Mouse (Mus musculus) activated CD4-positive, CD25-positive, alpha-beta regulatory T cell (primary cell): Measurements from ENCODE around the gene Ccdc122. TPM values are rescaled to one million over a fixed set of nuclear protein-coding genes. Genes with fewer than 3 reads are reported as not detected.

Experiments used
- polyA plus RNA-seq, 2 experiments: library from polyadenylated mRNA; unstranded; fragments of 100-300 nt; shearing (Covaris generic); gene quantifications; one replicate each; pipeline ENCODE4 v1.2.1; 2017

The Ccdc122 gene
- polyA plus RNA-seq = 1 to 10 TPM in 1 of 2 experiments, under 1 TPM in 1; 0.82 to 3.8 TPM

DNA sequence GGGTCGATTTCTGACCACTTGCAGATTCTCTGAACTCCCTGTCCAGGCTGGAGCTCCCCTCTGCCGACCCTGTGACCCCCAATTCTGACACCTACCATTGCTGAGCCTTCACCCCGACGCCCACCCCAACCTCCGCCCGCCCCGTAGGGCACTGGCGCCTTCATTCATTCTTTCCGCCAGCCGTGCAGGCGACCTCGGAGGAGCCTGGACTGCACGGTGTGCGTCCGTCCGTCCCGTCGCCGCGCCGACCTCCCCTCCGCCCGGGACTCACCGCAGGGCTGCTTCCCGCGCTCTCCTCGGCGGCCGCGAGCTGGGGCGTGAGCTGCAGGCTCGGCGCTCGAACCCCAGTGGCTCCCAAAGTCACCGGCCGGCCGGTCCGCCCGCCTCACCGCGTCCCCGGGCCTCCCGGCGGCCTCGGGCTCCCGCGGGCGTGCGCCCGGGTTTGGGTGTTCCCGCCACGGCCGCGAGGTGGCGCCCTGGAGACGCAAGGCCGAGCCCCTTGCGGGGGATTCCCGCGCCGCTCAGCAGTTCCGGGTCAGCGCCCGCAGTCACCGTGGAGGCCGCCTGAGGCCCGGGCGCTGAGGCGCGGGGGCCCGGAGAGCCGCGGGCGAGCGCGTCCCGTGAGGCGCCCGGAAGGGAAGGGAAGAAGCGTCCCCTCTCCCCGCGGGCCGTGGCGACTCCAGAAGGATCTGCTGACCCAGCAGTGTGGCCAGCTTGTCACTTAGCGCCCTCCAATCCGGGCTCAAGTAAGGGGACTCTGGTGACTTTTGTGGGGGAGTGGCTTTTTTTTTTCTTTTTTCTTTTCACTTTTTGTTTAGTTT lies at the start of gene Ccdc122, which contains the start of gene Lacc1:
Gene Ccdc122 (plus strand): TSS at position 547 of the 821 bp plus-strand sequence.
Gene Lacc1 (minus strand): TSS at position 679 of the 821 bp plus-strand sequence.

DNA sequence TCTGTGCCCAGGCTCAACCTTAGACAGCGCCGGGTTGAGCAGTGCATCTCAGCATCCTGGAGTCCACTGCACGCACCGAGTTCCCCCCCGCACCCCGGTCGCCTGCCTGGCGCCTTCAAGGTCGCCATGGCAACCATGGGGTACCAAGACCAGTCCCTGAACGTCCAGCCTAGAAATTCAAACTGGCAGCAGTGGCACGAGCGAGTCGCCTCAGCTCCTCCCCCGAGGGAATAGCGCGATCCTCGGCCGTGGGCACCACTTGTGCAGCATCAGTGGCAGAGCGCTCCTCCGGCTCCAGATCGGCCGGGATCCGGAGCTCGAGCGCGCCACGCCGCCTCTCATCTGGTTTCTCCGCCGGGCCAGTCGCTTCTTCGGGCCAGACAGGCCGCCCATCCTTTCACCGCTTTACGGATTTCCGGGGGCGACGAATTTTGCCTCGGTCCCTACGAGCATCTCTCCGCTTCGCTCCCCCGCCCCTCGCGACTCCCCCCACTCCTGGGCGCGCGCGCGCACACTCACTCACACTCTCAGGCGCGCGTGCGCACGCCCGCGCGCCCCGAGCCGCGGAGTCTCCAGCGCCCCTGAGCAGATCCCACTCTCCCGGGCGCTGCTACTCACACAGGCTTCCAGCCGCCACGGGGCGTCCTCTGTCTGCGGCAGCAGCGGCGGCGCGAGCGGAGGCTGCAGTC lies 119.8 kb downstream of the Ccdc122 start, which contains the start of gene Enox1:
Gene Enox1 (plus strand): TSS at position 542 of the 689 bp plus-strand sequence.

Other genes starting within 250 kb of the Ccdc122 start
- 1 to 10 TPM; 1.0 to 1.5 TPM for gene Lacc1, start 132 bp downstream of the Ccdc122 start, polyA plus RNA-seq
- gene Enox1, start 120.0 kb downstream of the Ccdc122 start, polyA plus RNA-seq = 1 to 10 TPM in 1 of 2 experiments, not detected in 1; 2.1 TPM